ENCODE assay signal across 25 mouse cellular contexts in genomic region chr19:10973187-10973586, GRCm38 (mm10). TPM values are rescaled to one million over a fixed set of nuclear protein-coding genes. Genes with fewer than 3 reads are reported as not detected.
DNase-seq lines count a peak whose midpoint lies in the region; ATAC-seq lines count a peak whose summit lies in the region.
"Had no signal": no experiment of that assay in that cellular context is flagged by ENCODE, and none has a peak within 500 bp of the region (broad histone marks: within the 10 kb centered on the region; RNA-seq: fewer than 3 reads in every experiment).

No protein-coding gene starts in this region.

- H3K9me3 ChIP-seq in forebrain, embryonic 11.5 days (ENCODE audit: control insufficient read depth, low read length), result no peaks in the 10 kb centered on the region
- H3K9me3 ChIP-seq in forebrain, embryonic 15.5 days, result no peaks in the 10 kb centered on the region
- H3K9me3 ChIP-seq in neural tube, embryonic 15.5 days (replicated peaks), result no peaks in the 10 kb centered on the region
- peaks cover 7% of the 10 kb centered on the region; the same call in 1 of the 2 replicates for H3K9me3 ChIP-seq in midbrain, embryonic 10.5 days (replicated peaks)
- H3K9me3 ChIP-seq: limb, embryonic 10.5 days had no signal

- no peaks in the 10 kb centered on the region; the same call in 1 of the 2 replicates for H3K36me3 ChIP-seq in forebrain, embryonic 11.5 days (ENCODE audit: control insufficient read depth, insufficient read depth, low read length)
- no peaks in the 10 kb centered on the region for H3K36me3 ChIP-seq in forebrain, embryonic 15.5 days
- no peaks in the 10 kb centered on the region for H3K36me3 ChIP-seq in neural tube, embryonic 15.5 days
- no peaks in the 10 kb centered on the region for H3K36me3 ChIP-seq in midbrain, embryonic 10.5 days
- H3K36me3 ChIP-seq: hindbrain, embryonic 15.5 days; limb, embryonic 10.5 days had no signal

- 56% methylated on average over 2 of the region's 2 CpGs for WGBS in forebrain, embryonic 11.5 days
- 65% methylated on average over 2 of the region's 2 CpGs for WGBS in forebrain, embryonic 15.5 days
- 51% methylated on average over 2 of the region's 2 CpGs for WGBS in neural tube, embryonic 15.5 days
- WGBS in midbrain, embryonic 10.5 days, result 68% methylated on average over 2 of the region's 2 CpGs

- ATAC-seq in forebrain, embryonic 11.5 days (replicated peaks; ENCODE audit: low FRiP score), result no peak
- no peak for ATAC-seq in forebrain, embryonic 15.5 days (replicated peaks)
- no peak for ATAC-seq in neural tube, embryonic 15.5 days (ENCODE audit: low FRiP score)
- ATAC-seq: forebrain, embryonic 13.5 days; liver, postnatal 0 days had no signal

- no peak overlapping the region for H3K4me3 ChIP-seq in forebrain, embryonic 11.5 days (ENCODE audit: low read depth, low read length)
- H3K4me3 ChIP-seq in forebrain, embryonic 15.5 days, result no peak overlapping the region
- no peak overlapping the region for H3K4me3 ChIP-seq in neural tube, embryonic 15.5 days (replicated peaks)
- H3K4me3 ChIP-seq in midbrain, embryonic 10.5 days, result no peak overlapping the region
- H3K4me3 ChIP-seq: forebrain, embryonic 13.5 days; heart, adult 2 months; hindbrain, embryonic 15.5 days; limb, embryonic 10.5 days had no signal

- no peak overlapping the region for H3K9ac ChIP-seq in forebrain, embryonic 11.5 days (ENCODE audit: low read length)
- H3K9ac ChIP-seq in forebrain, embryonic 15.5 days (replicated peaks), result no peak overlapping the region
- no peak overlapping the region for H3K9ac ChIP-seq in neural tube, embryonic 15.5 days (replicated peaks)
- H3K9ac ChIP-seq: forebrain, embryonic 13.5 days; hindbrain, embryonic 15.5 days; liver, postnatal 0 days had no signal

- no peaks in the 10 kb centered on the region for H3K4me1 ChIP-seq in forebrain, embryonic 11.5 days (replicated peaks; ENCODE audit: control insufficient read depth, insufficient read depth, low read length)
- no peaks in the 10 kb centered on the region for H3K4me1 ChIP-seq in forebrain, embryonic 15.5 days
- H3K4me1 ChIP-seq in neural tube, embryonic 15.5 days, result no peaks in the 10 kb centered on the region
- H3K4me1 ChIP-seq in midbrain, embryonic 10.5 days, result no peaks in the 10 kb centered on the region
- H3K4me1 ChIP-seq: forebrain, embryonic 13.5 days; hindbrain, embryonic 15.5 days had no signal

- H3K27ac ChIP-seq in forebrain, embryonic 11.5 days (ENCODE audit: low read depth, low read length), result no peak overlapping the region
- no peak overlapping the region for H3K27ac ChIP-seq in forebrain, embryonic 15.5 days (replicated peaks)
- no peak overlapping the region for H3K27ac ChIP-seq in neural tube, embryonic 15.5 days (replicated peaks)
- H3K27ac ChIP-seq in midbrain, embryonic 10.5 days (replicated peaks), result no peak overlapping the region
- H3K27ac ChIP-seq: forebrain, embryonic 13.5 days; hindbrain, embryonic 15.5 days; limb, embryonic 10.5 days had no signal

- H3K4me2 ChIP-seq in forebrain, embryonic 11.5 days (ENCODE audit: low read depth, low read length, severe bottlenecking), result no peak overlapping the region
- no peak overlapping the region for H3K4me2 ChIP-seq in forebrain, embryonic 15.5 days (replicated peaks)
- H3K4me2 ChIP-seq in neural tube, embryonic 15.5 days, result no peak overlapping the region
- H3K4me2 ChIP-seq: forebrain, embryonic 13.5 days; hindbrain, embryonic 15.5 days; midbrain, embryonic 11.5 days had no signal

- no peaks in the 10 kb centered on the region for H3K27me3 ChIP-seq in forebrain, embryonic 11.5 days (ENCODE audit: control insufficient read depth, insufficient read depth, low read length)
- H3K27me3 ChIP-seq in forebrain, embryonic 15.5 days, result no peaks in the 10 kb centered on the region
- H3K27me3 ChIP-seq in neural tube, embryonic 15.5 days (replicated peaks), result no peaks in the 10 kb centered on the region
- no peaks in the 10 kb centered on the region for H3K27me3 ChIP-seq in midbrain, embryonic 10.5 days (ENCODE audit: low read depth, poor library complexity, severe bottlenecking)
- H3K27me3 ChIP-seq: forebrain, embryonic 13.5 days; hindbrain, embryonic 15.5 days had no signal

- DNase-seq in forebrain, embryonic 11.5 days (ENCODE audit: low spot score), result peak; percentile 39
- peak; percentile 22 for DNase-seq in neural tube, embryonic 10.5 days (ENCODE audit: extremely low spot score, low spot score)
- peak; percentile 63 for DNase-seq in mesoderm, embryonic 11.5 days (ENCODE audit: low read depth, low spot score)
- no peak for DNase-seq in midbrain, embryonic 10.5 days (ENCODE audit: low spot score)
- DNase-seq in lung, adult 18-20 months, result no peak
- DNase-seq: cerebellum, adult 18-20 months; cerebellum, postnatal 25 days; gastrocnemius, postnatal 25 days; heart, adult 2 months; heart, postnatal 36 days; kidney, postnatal 4 days; layer of hippocampus, adult 9-11 months; liver, postnatal 0 days; lung, postnatal 36 days; right cerebral cortex, adult 18-20 months had no signal

RNA-seq across cellular contexts. Expression of gene Ms4a10, which starts 1.3 kb away (rescaled TPM):
- not detected in 2 replicates for polyA plus RNA-seq in forebrain, embryonic 11.5 days (2014; fragmentation: Nextera tagmentation; extraction: Ambion mirVana)
- polyA plus RNA-seq in forebrain, embryonic 15.5 days (2015; fragmentation: Nextera tagmentation; extraction: Ambion mirVana), result not detected in 2 replicates
- polyA plus RNA-seq in neural tube, embryonic 15.5 days (2015; fragmentation: Nextera tagmentation; extraction: Ambion mirVana), result 1.0 TPM in 1 of 2 replicates, not detected in the other
- not detected in 2 replicates for polyA plus RNA-seq in midbrain, embryonic 10.5 days (2016; fragmentation: Nextera tagmentation; extraction: Ambion mirVana)
- polyA plus RNA-seq: embryonic facial prominence, embryonic 11.5 days; forebrain, embryonic 13.5 days; heart, adult 2 months; heart, embryonic 14.5 days; hindbrain, embryonic 15.5 days; limb, embryonic 10.5 days; liver, adult 2 months; liver, postnatal 0 days; midbrain, embryonic 11.5 days; neural tube, embryonic 11.5 days had no signal

RNA-seq across cellular contexts. Expression of gene Ms4a15, which starts 19.9 kb away (rescaled TPM):
- not detected in 2 replicates for polyA plus RNA-seq in forebrain, embryonic 11.5 days (2014; fragmentation: Nextera tagmentation; extraction: Ambion mirVana)
- 0.25 TPM in 1 of 2 replicates, not detected in the other for polyA plus RNA-seq in forebrain, embryonic 15.5 days (2015; fragmentation: Nextera tagmentation; extraction: Ambion mirVana)
- not detected in 2 replicates for polyA plus RNA-seq in neural tube, embryonic 15.5 days (2015; fragmentation: Nextera tagmentation; extraction: Ambion mirVana)
- not detected in 2 replicates for polyA plus RNA-seq in midbrain, embryonic 10.5 days (2016; fragmentation: Nextera tagmentation; extraction: Ambion mirVana)
- polyA plus RNA-seq: embryonic facial prominence, embryonic 11.5 days; forebrain, embryonic 13.5 days; heart, adult 2 months; limb, embryonic 10.5 days; liver, adult 2 months; liver, postnatal 0 days; midbrain, embryonic 11.5 days; neural tube, embryonic 11.5 days had no signal

RNA-seq across cellular contexts. Expression of gene Ccdc86, which starts 24.1 kb away (rescaled TPM):
- polyA plus RNA-seq in forebrain, embryonic 11.5 days (2014; fragmentation: Nextera tagmentation; extraction: Ambion mirVana), result 28.1 and 31.2 TPM in 2 replicates
- polyA plus RNA-seq in forebrain, embryonic 15.5 days (2015; fragmentation: Nextera tagmentation; extraction: Ambion mirVana), result 19.2 and 19.4 TPM in 2 replicates
- polyA plus RNA-seq in neural tube, embryonic 15.5 days (2015; fragmentation: Nextera tagmentation; extraction: Ambion mirVana), result 12.7 and 16.9 TPM in 2 replicates
- 31.1 and 39.2 TPM in 2 replicates for polyA plus RNA-seq in midbrain, embryonic 10.5 days (2016; fragmentation: Nextera tagmentation; extraction: Ambion mirVana)

RNA-seq across cellular contexts. Expression of gene Ptgdr2, which starts 36.2 kb away (rescaled TPM):
- polyA plus RNA-seq in forebrain, embryonic 11.5 days (2014; fragmentation: Nextera tagmentation; extraction: Ambion mirVana), result 0.09 TPM in 1 of 2 replicates, not detected in the other
- polyA plus RNA-seq in forebrain, embryonic 15.5 days (2015; fragmentation: Nextera tagmentation; extraction: Ambion mirVana), result 0.06 and 0.20 TPM in 2 replicates
- polyA plus RNA-seq in neural tube, embryonic 15.5 days (2015; fragmentation: Nextera tagmentation; extraction: Ambion mirVana), result 0.19 TPM in 1 of 2 replicates, not detected in the other
- 0.04 and 0.09 TPM in 2 replicates for polyA plus RNA-seq in midbrain, embryonic 10.5 days (2016; fragmentation: Nextera tagmentation; extraction: Ambion mirVana)
- polyA plus RNA-seq: embryonic facial prominence, embryonic 11.5 days; liver, adult 2 months; liver, postnatal 0 days; neural tube, embryonic 11.5 days had no signal

RNA-seq across cellular contexts. Expression of gene Ms4a18, which starts 44.6 kb away (rescaled TPM):
- not detected in 2 replicates for polyA plus RNA-seq in forebrain, embryonic 11.5 days (2014; fragmentation: Nextera tagmentation; extraction: Ambion mirVana)
- polyA plus RNA-seq in forebrain, embryonic 15.5 days (2015; fragmentation: Nextera tagmentation; extraction: Ambion mirVana), result not detected in 2 replicates
- polyA plus RNA-seq in neural tube, embryonic 15.5 days (2015; fragmentation: Nextera tagmentation; extraction: Ambion mirVana), result 1.6 TPM in 1 of 2 replicates, not detected in the other
- not detected in 2 replicates for polyA plus RNA-seq in midbrain, embryonic 10.5 days (2016; fragmentation: Nextera tagmentation; extraction: Ambion mirVana)
- polyA plus RNA-seq: embryonic facial prominence, embryonic 11.5 days; forebrain, embryonic 13.5 days; heart, adult 2 months; heart, embryonic 14.5 days; hindbrain, embryonic 15.5 days; limb, embryonic 10.5 days; liver, adult 2 months; liver, postnatal 0 days; midbrain, embryonic 11.5 days; neural tube, embryonic 11.5 days had no signal

Comparison
In these comparisons a context has a peak if more than half of its experiments do, and no peak if none do; other contexts are left out.
1. DNase-seq: peak in forebrain, embryonic 11.5 days (single experiment), neural tube, embryonic 10.5 days (single experiment) and mesoderm, embryonic 11.5 days (single experiment); none in midbrain, embryonic 10.5 days (single experiment) and lung, adult 18-20 months (0 of 2).